Mouse (Mus musculus) left cerebral cortex, adult 18-20 months (tissue): ENCODE results near the gene Prim2. TPM values are rescaled to one million over a fixed set of nuclear protein-coding genes. Genes with fewer than 3 reads are reported as not detected.

Experiments used
- DNase-seq, 2 experiments: peaks; one replicate each; pipeline ENCODE4 v3.0.0; 2021 to 2022; ENCODE audit warnings: low spot score in 2 of 2, mixed read lengths in 1 of 2
- total RNA-seq, 2 experiments: library from RNA; stranded (reverse); gene quantifications; 2 replicates each; pipeline ENCODE4 v1.2.3; 2021

The Prim2 gene
- total RNA-seq, 2 experiments from 2014 or later: 6.7 to 6.9 TPM

GRCm38 (mm10) chr1:33556638-33557037, 113.0 kb downstream of the Prim2 start:
- no peak for DNase-seq

DNA sequence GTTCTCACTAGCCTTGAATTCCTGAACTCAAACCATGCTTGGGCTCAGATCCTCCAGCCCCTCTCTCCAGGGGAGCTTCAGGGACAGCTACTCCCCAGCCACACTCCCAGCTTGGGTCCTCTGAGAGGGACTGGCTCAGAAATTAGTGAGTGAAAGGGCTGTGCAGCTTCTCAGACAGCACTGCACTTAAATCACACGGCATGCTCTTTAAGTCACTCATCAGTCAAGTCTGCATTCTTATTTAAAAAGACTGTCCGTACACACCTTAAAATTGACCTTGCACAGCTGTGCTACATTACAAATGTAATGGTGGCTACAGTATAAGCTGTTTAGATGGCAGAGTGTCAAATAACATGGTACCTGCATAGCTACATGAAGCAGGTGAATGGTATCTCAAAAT, 114.0 kb downstream of the Prim2 start:
- DNase-seq: no peak

DNA sequence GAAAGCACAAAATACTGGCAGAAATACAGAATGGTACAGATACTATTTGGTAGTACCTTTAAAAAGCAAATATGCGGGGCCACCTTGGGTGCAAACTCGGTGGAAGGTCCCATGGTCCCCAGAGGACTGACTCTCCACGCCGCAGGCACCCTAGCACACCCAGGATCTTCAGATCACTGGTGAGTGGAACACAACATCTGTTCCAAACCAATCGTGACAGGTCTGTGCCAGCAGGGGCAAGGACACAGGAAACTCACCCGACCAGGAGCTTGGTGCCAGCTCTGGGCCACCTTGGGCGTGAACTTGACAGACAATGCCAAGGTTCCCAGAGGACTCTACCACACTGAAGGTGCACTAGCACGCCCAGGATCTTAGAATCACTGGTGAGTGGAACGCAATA, 118.2 kb downstream of the Prim2 start:
- no peak for DNase-seq

DNA sequence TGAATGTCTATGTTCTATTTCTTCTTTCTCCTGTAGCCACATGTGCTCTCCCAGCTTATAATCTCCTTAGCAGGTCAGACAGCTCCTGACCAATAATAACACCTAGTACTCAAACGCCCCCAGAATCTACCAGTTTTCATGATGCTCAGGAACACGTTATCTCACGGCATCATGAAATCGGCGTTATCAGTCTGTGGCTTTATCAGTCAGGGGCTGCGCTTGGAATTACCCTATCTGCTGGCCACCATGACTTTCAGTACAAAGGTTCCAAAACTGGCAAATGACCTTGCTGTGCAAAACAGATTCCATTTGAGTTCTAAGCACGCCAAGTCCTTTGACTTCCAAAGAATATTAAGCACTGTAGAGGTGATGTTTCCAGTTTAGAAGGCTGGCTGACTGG, 127.9 kb downstream of the Prim2 start:
- no peak for DNase-seq

DNA sequence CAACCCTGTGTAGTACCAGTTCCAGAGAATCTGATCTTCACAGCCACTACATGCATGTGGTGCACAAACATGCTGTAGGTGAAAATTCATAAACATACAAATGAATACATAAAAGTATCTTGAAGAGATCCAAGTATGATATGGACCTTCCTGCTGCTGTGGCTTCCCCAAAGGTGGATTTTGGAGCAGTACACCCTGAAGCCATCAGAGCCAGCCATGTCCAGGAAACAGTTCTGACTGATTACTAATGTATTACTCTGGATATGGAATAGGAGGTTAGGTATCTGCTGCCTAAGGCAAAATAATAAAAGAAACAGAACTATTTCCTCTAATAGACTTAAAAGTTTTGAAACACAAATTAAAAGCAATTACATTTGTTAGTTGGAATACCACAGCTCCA, 131.6 kb downstream of the Prim2 start:
- DNase-seq: no peak

GRCm38 (mm10) chr1:33536272-33537004, 133.2 kb downstream of the Prim2 start:
- no peak for DNase-seq

GRCm38 (mm10) chr1:33535140-33535686, 134.4 kb downstream of the Prim2 start:
- no peak for DNase-seq

- DNase-seq: no peak
Measured at GRCm38 (mm10) chr1:33531860-33532259, 137.7 kb downstream of the Prim2 start.

DNA sequence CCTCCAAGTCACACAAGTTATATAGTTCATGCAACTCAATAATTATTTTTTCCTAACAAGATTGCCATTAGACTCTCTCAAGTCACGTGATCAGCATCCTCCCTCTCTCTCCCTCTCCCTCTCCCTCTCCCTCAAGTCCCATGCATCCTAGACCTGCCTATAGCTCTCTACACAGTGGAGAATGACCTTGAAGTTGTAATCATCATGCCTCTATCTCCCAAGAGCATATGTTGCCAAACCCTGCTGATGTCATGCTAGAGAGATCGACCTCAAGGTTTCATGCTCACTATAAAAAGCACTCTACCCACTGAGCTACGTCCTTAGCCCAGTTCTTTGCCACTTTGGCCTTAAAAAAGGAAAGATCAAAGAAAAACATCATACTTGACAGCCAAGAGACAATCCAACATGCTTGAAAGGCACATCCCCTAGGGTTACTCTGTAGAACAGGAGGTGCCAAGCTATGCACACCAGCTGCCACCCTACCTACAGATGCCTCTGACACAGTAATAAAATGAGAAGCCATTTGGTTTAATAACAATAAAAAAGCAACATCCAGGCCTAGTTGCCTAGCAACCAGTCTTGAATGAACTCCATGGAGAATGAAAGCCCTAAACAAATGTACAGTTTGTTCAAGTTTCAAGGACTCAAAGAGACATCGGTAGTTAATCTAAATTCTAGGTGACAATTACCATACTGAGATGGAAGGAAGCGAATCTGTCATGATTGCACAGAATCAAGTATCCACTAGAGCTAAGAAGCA, 138.3 kb downstream of the Prim2 start:
- DNase-seq: no peak

DNA sequence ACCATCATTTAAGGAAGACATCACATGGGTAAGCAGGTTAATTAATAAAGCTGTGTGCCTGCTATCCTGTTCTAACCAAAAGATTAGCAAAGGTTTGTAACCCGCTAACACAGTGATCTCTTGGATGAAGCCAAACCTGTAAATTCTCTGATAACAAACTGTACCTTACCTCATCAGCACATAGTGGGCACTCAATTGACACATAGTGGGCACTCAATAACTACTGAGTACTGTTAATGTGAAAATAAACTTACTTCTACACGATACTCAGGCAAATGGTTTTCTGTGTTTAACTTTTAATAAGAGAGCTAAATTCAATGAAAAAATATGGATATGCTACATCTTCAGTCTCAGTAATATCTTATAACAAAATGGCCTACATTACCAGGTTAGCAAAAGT, 139.1 kb downstream of the Prim2 start:
- no peak for DNase-seq

DNA sequence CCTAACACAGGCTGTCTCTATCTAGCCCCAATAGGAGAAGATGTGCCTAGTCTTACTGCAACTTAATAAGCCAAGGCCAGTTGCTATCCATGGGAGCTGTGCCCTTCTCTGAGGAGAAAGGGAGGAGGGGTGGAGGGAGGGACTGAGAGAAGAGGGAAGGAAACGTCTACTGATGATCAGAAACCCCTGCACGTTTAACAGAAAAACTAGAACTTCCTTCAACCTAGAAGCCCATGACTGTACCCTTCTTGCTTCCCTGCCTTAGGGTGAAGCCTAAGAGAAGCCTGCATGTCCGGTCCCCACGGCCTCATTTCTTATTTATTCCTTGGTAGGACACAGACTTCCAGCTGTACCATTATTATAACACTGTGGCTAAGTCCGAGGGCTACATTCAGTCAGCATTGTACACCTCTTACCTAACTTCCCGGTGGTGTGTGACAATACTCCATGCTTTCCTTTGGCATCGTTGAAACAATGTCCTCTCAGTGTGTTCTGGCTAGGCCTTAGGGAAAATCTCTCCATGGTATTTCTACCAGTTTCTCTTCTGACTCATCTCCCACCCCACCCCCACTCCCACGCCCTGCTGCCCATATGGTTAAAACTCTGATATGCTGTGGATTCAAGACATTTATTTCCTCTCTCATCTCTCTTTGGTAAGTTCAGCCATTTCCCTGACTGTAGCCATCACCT, 139.9 kb downstream of the Prim2 start:
- peak; percentile 57 to 75 for DNase-seq

DNA sequence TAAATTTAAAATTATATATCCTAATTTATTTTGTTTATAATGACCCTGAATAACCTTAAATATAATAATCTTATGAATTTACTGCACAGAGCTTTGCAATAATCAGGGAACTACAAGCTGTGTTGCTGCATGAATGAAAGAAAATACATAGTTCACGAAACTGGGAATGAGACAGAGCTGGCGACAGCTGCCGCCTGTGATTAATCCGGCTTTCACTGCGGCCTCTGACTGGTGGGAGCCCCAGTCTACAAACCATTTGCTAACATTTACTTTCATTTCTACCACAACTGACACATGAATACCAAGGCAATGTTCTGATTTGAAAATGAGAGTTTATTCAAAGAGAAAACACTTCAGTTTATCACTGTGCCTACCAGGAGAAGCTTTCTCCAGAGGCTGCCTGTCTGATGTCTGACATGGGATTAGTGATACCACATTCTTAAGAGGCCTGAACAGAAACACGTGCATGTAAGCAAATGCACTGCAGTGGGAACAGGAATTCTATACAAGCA, 142.2 kb downstream of the Prim2 start:
- DNase-seq: no peak

DNA sequence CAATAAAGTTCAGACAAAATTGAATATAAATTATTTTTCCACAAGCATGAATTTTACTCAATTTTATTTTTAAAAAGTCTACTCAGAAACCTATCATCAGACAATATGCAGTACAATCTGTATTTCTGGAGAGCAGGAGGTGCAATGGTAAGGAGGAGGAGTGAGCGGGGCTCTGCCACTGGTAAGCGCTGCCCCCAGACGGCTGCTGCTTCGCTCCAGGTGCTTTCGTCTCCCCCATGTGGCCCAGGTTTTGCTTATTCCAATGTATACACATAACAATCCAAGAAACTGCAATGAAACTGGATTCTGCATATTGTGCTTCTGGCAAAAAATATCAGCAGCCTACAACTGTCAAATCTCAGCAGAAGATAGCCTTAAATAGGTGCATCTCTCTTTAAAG, 146.4 kb downstream of the Prim2 start:
- no peak for DNase-seq

DNA sequence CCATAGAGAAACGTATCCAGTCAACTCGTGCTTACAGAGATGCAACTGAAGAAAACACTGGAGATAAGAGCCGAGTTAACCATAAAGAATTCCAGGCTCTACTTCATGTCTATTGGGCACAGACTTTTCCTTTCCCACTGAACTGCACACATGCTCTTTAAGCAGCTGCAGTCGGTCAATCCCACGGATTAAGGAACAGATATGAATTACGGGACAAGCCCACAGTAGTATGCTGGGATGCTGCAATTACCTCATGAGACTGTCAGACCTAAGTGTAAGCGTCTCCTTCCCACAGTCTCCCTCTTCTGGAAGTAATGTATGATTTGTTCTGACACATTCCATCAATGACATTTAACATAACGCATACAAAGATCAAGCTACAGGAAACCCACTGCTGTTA, 154.5 kb downstream of the Prim2 start:
- DNase-seq: no peak

DNA sequence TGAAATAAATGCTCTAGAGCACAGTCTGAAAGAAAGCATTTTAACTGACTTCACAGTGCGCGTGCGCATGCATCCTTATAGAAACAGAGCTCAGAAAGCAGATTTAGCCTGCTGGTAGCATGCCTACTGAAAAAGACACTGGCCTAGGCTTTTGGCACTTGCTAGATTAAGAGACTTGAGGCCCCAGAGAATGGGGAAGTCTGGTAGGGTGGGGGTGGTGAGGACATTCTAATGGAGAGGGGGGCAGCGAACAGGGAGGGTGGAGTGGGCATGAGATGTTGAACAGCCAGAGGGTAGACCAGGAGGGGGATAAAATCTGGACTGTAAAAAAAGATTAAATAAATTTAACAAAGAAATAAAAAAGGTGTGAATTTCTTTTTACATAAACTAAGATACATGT, 158.3 kb downstream of the Prim2 start:
- DNase-seq: no peak

- no peak for DNase-seq
Measured at GRCm38 (mm10) chr1:33504371-33504770, 165.2 kb downstream of the Prim2 start.

- no peak for DNase-seq
Measured at GRCm38 (mm10) chr1:33502890-33503289, 166.7 kb downstream of the Prim2 start.

DNA sequence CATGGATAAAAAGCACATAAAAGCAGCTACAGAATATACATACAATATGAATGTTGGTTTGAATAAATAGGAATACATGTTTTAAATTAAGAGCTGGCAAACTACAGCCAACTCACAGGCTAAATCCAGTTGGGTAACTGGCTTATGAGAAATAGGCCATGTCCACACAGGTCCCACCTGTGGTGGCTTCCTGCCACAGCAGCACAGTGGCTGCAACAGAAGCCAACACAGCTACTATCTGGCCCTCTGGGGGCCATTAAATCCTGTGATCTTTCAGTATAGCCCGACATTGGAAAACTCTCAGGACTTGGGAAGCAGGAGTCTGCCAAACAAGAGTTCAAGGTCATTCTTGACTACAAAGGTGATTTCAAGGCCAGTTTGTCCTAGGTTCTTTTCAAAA, 167.3 kb downstream of the Prim2 start:
- DNase-seq: no peak

- no peak for DNase-seq
Measured at GRCm38 (mm10) chr1:33500111-33500510, 169.5 kb downstream of the Prim2 start.

- DNase-seq: no peak
Measured at GRCm38 (mm10) chr1:33499603-33500002, 170.0 kb downstream of the Prim2 start.

- DNase-seq: no peak
Measured at GRCm38 (mm10) chr1:33496128-33496527, 173.5 kb downstream of the Prim2 start.

DNA sequence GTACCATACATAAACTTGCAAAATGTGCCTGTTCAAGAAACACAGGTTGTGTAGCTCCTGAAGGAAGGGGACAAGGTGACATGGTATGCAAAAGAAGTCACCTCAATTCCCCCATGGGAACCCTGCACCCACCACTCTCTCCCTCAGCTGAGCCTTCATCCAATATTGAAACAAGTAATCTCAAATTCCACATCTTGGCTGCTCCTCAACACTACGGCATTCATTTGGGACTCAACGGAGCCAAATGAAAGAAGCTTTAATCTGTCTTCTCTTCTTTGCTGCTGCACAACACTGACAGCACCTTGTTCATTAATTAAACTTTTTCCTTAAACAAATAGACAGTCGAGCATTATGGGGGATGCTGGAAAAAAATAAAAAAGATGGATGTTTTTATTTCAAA, 174.0 kb downstream of the Prim2 start:
- DNase-seq: no peak
